Mouse (Mus musculus): ENCODE data around the gene Rnf150.

The Rnf150 gene

DNA sequence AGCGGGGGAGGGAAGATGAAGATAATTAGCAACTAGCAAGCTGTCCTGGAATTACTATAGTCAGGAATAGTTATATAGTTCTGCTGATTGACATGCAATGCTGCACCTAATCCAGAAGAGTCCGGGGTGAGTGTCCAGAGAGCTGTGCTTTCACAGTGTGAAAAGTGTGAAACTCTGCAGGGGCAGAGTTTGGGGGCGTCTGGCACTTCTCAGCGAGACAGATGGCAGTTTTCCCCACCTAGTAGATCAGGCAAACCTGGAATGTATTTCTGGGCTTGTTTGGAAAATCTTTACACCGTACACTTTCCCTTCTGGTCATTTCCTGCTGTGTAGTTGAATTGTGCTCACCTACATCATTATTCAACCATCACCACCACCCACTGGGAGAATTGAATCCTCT is 148.6 kb downstream of the Rnf150 start:
- no peak for DNase-seq (ENCODE audit: extremely low spot score)

DNA sequence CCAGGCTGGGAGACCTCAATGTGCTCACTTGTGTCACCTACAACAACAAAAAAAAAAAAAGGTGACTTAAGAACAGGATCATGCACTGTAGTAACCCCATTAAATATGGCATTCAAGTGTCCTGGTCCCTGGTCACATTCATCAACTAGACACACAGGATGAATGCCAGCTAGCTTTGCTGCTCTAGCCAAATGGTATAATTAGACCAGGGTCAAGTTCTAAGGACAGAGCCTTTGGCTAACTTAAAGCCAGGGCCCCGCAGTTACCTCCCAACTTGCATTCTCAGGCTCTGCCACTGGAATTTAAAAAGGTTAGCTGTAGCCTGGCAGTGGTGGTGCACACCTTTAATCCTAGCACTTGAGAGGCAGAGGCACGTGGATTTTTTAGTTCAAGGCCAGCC is 165.1 kb downstream of the Rnf150 start:
- DNase-seq (ENCODE audit: extremely low spot score) = no peak

DNA sequence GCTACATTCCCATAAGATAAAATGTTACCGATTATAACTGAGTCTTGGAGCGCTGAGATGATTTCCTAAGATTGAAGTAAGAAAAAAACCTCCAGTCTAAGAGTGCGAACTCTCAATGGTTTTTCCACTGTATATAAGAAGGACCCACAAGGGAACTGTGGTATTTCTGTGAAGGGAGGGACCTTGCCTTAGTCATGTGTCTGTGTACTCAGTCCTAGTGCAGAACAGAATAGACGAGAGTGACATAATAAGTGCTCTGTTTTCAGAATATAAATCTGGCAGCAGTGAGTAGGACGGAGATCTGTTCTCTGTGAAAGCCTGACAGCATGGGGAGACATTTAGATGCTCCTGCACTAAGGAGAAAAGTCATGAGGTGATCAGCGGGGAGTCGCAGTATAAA is 169.6 kb downstream of the Rnf150 start:
- DNase-seq (ENCODE audit: extremely low spot score) = no peak

DNA sequence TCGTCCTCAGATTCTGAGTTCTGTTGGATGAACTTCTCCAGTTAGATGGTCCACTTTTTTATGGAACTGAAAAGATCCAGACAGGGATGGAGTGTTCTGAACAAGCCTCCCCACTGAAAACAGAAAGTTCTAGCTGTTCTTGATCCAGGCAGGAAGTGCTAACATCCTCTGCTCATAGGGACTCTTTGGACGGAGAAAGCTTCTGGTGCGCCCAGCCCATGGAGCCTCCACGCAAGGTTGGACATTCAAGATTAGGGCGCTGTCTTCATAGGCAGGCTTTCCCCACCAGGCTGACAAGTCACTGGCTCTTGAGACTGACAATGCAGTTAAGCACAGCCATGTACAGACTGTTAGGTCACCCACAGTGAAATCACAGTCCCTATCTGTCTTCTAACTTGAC is 172.0 kb downstream of the Rnf150 start:
- DNase-seq (ENCODE audit: extremely low spot score) = no peak

DNA sequence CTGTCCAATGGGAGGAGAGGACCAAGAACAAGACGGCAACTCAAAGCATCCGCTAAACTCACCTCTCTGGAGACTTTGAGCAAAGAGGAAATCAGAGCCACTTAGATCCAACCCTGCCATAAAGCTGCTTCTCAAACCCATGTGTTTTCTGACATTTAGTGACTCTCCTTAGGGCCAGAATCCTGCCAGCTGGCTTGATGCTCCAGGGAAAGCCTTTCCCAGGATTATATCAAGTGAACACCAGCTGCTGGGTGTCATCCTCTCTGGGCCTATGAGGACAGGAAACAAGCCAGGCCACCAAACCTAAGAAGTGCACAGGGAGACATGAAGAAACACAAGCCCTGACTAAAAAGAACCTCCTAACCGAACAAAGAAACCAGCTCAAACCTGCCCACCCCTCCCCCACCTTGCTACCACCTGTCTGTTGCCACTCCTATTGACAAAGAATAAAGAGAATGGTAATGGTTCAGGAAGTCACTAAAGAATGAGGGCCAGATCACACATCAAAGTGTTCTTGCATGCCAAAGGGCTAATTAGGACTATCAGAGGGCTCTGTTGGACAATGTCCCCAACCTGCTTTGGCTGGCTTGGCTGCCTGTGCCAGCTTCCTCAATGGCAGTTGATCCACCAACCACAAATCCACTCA is 173.5 kb downstream of the Rnf150 start:
- DNase-seq (ENCODE audit: extremely low spot score) = no peak

DNA sequence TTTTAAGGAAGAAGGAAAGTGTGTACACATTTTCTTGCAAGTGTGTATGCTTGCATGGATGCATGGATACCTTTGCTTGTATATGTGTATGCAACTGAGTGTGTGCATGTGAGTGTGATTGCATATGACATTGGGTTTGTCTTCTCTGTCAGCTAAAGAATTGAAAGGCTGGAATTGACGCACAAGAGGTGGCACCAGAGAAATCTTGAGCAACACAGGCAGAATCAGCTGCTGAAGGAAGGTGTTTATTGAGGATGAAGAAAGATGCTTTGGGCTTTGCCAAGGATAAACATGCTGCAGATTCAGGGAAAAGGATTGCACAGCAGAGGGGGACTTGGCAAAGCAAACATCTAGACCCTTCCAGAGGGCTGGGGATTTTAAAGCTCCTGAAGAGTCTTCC is 174.2 kb downstream of the Rnf150 start:
- DNase-seq (ENCODE audit: extremely low spot score) = no peak

DNA sequence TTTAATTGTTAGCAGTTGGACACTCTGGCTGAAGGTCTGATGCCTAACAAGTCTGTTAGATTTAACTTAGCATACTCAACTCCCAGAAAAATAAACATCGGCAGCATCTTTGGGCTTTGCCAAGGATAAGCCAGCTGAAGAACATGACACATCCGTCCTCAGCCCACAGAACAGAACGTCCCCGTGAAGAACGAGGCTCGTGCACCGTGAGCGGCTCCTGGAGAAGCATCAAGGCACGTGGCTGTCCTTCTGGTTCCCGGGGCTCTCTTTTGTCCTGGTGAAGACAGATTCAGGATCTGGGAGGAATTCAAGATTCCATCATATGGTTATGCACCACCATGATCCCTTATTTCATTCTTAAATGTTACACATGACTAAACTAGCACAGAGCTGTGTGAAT is 175.4 kb downstream of the Rnf150 start:
- DNase-seq (ENCODE audit: extremely low spot score) = no peak

DNA sequence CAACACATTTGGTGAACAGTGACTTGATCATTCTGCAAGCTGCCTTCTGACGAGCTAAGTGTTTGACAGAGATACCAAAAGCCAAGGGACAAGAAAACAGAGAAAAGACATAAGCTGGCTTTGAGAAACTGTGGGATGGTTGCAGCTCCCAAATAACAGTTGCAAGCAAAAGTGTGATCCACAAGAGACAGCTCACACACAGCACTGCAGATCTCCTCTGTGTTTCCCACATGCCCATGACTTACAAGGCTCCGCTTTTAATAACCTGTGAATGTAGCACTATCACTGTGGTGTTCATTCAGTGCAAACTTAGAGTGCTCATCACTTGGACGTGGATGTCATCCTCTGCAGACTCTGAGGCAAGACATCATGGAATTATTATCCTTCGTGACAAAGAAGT is 178.3 kb downstream of the Rnf150 start:
- DNase-seq (ENCODE audit: extremely low spot score) = no peak

DNA sequence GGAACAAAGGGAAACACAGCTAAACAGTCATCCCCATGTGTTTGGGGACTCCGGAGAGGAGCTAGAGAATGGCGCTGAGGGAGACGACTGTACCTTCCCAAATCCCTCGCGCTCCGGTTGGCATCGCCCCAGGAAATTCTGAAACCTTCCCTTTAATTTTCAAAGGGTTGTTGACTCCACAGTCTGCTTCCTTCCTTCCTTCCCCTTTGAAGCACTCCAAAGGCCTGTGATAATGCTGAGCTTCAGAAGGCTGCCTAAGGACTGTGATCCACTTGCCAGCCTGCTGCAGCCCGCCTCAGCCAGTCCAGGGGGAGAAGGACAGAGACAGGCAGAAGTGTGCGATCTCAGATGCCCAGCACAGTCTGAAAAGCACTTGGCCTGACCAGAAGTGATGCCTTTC is 183.8 kb downstream of the Rnf150 start:
- no peak for DNase-seq (ENCODE audit: extremely low spot score)

DNA sequence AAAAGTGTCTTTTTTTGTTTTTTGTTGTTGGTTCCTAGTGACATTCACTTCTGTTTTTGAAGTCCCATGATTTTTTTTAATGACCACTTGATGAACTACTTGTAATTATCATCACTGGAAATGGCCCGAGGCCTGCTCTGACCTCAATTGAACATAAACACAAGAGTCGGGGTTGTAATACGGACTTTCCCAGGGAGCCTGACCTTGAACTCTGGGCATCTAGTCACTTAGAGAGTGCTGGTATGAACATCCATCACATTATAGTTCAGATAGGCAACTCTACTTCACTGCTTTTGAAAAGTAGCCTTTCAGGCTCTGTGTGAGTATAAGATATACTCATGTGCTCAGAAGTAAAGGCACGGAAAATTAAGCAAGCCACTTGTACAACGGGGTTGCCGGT is 185.4 kb downstream of the Rnf150 start:
- no peak for DNase-seq (ENCODE audit: extremely low spot score)

DNA sequence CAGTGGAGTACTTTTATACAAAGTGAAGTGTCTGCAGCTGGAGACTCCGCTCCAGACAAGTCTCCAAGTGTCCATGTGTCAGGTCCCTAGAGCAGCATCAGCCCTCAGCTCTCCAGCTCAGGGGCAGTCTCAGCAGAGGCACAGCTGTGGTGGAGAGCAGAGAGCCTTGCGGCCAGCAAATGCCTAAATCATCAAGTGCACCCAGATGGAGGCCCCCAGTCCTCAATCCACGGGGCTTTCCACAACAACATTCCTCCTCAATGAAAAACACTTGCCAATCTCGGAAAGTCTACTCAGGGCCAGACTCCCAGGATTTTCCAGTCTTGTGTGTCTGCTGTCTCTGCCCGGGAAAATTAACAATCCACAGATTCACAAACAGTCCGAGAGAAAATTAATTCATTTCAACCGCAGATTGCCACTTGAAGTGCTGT is 186.0 kb downstream of the Rnf150 start:
- peak; percentile 19 for DNase-seq (ENCODE audit: extremely low spot score)

DNA sequence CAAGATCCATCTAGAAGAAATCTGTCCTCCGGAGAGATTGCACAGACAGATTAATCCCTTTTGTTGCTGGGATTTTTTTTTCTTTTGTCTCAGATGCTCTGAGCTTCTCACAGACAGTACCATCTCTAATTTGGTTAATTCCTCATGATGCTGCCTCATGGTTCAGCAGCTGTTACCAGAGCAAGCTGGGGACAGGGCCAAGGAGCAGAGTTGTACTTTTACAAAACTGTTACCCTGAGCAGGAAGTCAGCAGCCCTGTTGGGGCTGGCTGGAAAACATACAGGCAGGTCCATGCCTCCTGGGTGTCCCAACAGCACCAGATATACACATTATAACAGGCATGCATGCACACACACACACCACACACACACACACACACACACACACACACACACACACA is 186.5 kb downstream of the Rnf150 start:
- no peak for DNase-seq (ENCODE audit: extremely low spot score)

DNA sequence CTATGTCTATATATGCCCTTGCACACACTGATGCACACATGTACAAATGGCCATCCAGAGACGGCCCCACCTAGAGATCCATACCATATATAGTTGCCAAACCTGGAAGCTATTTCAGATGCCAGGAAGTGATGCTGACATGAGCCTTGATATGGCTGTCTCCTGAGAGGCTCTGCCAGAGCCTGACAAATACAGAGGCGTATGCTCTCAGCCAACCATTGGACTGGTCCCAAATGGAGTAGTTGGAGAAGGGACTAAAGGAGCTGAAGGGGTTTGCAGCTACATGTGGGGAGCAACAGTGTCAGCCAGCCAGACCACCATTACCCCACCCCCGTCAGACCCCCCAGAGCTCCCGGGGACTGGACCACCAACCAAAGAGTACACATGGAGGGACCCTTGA is 189.7 kb downstream of the Rnf150 start:
- DNase-seq (ENCODE audit: extremely low spot score) = no peak

DNA sequence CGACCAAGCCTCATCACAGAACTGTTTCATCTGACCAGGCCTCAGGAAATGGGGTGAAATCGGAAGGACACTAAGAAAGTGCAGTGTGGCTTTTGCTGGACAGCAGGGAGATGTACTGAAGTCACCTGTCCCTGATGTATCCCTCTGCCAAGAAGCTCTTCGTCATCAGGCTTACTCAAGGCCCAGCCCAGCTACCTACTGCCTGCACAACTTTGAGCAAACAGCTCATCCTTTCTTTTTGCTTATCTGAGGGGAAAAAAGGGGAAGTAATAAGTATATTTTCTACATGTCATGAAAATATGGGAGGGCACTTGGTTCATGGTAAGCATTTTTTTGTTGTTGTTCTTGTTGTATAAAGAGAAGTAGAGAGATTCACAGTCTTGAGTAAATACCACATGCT is 191.6 kb downstream of the Rnf150 start:
- DNase-seq (ENCODE audit: extremely low spot score) = no peak

DNA sequence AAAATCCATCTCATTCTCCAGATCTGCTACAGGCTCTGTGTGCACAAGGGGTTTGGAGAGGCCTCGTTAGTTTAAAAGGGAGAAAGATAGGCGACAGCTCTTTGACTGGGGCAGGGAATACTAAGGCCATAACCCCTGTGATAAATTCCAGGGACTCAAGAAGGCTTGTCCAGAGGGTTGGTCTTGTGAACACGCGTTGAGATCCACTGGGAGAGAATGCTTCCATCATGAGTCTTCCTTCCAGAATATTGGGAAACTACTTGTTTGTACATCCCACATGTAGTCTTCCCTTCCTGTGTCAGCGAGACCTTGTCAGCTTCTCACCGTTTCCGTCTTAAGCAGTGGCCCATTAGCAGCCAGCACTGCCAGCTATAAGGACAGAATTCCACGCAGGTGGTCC is 195.8 kb downstream of the Rnf150 start:
- no peak for DNase-seq (ENCODE audit: extremely low spot score)

DNA sequence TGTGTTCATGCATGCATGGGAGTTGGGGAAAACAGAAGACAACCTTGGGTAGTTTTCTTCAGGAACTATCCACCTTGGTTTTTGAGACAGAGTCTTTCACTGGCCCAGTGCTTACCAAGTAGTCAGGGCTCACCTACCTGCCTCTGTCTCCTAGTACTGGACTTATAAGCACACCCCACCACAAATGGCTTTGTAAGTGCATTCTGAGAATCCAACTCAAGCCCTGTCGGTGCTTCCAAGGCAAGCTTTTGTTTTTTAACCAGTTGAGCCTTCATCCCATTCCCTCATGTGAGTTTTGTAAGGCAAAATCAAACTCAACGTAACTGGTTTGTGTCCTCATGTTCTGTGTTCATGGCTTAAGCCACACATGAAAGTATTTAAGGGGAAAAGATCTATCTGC is 196.9 kb downstream of the Rnf150 start:
- DNase-seq (ENCODE audit: extremely low spot score) = no peak

DNA sequence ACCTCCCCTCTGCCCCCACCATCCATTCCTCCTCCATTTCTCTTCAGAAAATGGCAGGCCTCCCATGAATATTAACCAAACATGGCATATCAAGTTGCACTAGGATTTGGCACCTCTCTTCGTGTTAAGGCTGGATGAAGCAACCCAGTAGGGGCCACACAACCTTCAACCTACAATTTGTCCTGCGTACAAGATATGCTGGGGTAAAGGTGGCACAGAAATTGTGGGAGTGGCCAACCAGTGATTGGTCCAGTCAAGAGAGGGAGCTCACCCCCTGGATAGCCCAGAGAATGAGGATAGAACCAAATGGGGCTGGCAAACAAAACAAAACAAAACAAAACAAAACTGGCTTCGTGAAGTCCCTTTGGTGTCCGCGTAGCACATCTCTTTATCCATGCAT is 198.1 kb downstream of the Rnf150 start:
- DNase-seq (ENCODE audit: extremely low spot score) = no peak

DNA sequence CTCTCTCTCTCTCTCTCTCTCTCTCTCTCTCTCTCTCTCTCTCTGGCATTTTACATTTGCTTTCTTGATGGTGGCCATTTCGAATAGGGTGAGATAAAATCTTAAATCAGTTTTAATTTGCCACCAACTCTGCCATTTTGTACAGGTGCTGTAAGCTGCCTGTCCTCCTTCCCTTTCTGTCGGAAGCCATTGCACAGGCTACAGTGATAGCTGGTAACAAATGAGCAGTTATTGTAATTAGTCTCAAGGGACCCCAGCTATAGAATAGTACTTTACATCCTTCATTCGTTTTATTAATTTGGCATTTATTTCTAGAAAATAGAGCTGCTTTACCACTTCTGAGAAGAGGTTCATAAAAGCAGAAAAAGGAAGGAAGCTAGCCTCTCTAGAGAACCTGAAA is 198.7 kb downstream of the Rnf150 start:
- no peak for DNase-seq (ENCODE audit: extremely low spot score)

DNA sequence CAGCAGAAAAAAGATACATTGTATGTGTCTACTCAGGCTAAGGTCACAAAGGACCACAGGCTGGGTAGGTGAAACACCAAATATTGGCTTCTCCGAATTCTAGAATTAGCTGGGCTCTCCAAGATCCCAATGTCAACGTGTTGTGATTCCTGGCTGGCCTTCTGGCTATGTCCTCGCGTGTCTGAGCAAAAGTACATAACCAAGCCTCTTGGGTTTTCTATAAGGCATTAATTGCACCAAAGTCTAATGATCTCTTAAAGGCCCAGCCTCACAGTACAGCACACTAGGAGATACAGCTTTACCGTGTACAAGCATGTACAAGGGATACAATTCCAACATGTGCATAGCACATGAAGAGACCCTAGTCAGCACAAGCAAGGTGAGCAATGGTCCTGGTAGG is 199.1 kb downstream of the Rnf150 start:
- DNase-seq (ENCODE audit: extremely low spot score) = no peak

DNA sequence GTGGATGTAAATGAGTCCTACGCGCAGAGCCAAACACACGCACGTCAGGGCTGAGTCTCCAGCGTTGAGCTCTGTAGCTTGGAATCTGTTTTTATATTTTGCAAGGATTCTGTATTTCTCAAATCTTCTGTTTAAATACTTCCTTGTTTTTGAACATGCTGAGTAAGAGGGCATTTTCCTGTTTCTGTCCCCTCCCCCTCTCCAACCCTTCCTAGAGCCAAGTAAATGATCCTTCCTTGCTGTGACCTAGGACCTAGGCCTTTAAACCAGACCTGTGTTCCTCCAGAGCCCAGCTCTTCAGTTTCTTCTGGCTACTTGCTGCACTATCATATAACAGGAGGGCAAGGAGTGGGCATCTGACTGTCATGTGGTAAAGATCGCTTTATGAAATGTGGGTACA is 200.9 kb downstream of the Rnf150 start:
- DNase-seq (ENCODE audit: extremely low spot score) = no peak

DNA sequence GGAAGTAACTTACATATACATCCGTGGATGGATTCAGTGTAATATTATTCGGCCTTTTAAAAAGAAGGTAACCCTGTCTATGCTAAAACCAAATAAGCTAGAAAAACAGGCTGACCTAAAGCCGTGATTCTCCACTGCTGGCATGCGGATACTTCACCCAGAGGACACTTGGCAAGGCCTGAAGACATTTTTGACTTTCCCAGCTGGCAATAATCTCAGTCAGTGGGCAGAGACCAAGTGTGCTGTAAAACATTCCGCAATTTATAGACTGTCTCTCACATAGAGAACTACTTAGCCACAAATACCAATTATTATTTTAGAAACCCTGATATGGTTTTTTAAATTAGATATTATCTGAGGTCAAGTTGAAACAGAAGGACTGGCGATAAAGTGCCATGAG is 202.9 kb downstream of the Rnf150 start:
- DNase-seq (ENCODE audit: extremely low spot score) = no peak

DNA sequence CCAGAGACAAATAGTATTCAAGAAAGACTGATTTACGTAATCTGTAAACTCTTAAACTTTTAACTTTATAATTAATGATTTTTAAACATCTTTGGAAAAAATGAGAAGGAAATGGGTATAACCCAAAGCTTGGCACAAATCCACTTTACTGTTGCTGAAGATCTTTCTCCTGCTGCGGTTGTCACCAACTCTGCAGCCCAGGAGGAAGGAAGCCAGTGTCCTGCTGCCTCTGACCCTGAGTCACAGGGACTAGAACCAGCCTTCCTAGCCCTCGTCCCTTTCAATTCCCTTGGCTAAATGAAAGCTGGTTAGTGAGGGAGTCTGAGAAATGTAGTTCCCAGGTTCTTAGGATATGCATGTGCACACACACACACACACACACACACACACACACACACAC is 203.7 kb downstream of the Rnf150 start:
- DNase-seq (ENCODE audit: extremely low spot score) = no peak

DNA sequence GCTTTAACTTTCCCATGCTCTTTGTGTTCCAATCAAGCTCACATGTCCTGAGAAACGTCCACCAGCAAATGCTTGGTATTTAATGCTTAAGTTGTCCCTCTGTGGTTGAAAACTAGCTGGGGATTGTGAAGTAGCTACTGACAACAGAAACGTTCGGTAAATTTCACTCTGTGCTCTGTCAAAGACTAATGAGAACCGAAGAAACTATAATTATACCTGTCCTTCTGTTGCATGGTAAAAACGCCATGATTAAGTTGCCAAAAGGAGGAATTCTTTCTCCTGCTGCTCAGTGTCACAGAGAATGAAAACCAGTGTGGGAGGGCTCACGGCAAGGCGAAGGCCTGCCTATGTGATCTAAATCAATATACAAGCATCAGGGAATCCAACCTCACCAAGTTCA is 204.8 kb downstream of the Rnf150 start:
- DNase-seq (ENCODE audit: extremely low spot score) = no peak

DNA sequence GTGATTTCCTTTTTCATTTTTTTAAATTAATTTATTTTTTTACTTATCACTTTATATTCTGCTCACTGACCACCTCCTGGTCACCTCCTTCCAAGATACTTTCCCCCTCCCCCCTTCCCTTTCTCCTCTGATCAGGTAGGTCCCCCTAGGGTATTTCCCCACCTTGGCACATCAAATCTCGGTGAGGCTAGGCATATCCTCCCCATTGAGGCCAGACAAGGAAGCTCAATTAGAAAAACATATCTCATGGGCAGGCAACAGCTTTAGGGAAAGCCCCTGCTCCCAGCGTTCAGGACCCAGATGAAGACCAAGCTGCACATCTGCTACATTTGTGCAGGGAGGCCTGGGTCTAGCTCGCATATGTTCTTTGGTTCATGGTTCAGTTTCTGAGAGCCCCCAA is 211.1 kb downstream of the Rnf150 start:
- DNase-seq (ENCODE audit: extremely low spot score) = no peak

DNA sequence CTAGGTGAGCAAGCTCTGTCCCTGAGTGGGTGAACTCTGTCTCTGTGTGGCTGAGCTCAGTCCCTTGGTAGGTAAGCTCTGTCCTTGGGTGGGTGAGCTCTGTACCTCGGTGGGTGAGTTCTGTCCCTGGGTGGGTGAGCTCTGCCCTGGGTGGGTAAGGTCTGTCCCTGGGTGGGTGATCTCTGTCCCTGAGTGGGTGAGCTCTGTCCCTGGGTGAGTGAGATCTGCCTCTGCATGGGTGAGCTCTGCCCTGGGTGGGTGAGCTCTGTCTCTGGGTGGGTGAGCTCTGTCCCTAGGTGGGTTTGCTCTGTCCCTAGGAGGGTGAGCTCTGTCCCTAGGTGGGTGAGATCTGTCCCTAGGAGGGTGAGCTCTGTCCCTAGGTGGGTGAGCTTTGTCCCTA is 213.5 kb downstream of the Rnf150 start:
- DNase-seq (ENCODE audit: extremely low spot score) = no peak

All from embryo, embryonic 9.5 days (tissue).